8 mouse cellular contexts compared by ENCODE assay signal in the genomic region with DNA sequence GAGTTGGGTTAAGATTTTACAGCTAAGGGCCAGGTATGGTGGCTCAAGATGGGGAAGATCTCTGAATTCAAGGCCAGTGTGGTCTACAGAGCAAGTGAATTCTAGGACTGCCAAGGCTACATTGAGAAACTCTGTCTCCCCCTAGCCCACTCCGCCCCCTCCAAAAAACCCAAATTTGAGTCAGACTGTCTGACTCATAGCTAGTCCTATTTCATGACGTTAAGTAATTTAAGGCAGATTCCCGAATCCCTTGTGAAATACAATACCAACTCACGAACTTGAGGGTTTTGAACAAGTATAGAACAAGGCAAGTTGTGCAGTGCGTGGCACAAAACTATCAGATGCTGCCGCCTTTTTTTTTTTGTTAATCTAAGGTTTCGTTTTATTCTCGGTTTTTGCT. TPM values are rescaled to one million over a fixed set of nuclear protein-coding genes. Genes with fewer than 3 reads are reported as not detected.
A peak's percentile ranks its signal among the peaks of the same experiment; 100 is the strongest.
DNase-seq lines count a peak whose midpoint lies in the region; ATAC-seq and TF ChIP-seq lines count a peak whose summit lies in the region.

No protein-coding gene starts in this region.

- no peak overlapping the region for H3K27ac ChIP-seq in heart, embryonic 15.5 days
- no peak overlapping the region for H3K27ac ChIP-seq in hindbrain, embryonic 11.5 days (ENCODE audit: low read depth, low read length)
- no peak overlapping the region for H3K27ac ChIP-seq in midbrain, embryonic 12.5 days (replicated peaks)

- DNase-seq in heart, adult 11 months, result no peak
- no peak for DNase-seq in G1E (ENCODE audit: low spot score)
- DNase-seq in hindbrain, embryonic 11.5 days (ENCODE audit: low spot score), result no peak
- DNase-seq in left cerebral cortex, postnatal 14 days (ENCODE audit: low spot score in 2 of 2), result no peak
- no peak for DNase-seq in frontal cortex, adult 2 months (ENCODE audit: extremely low spot score in 1 of 2, low spot score in 1 of 2)

- no peak for TF ChIP-seq CTCF in G1E (IDR thresholded peaks at IDR 0.05; ENCODE audit: low read depth, low read length)

- H3K27me3 ChIP-seq in heart, embryonic 15.5 days, result no peaks in the 10 kb centered on the region
- peaks cover 9% of the 10 kb centered on the region for H3K27me3 ChIP-seq in G1E (ENCODE audit: insufficient read depth, low read length)
- H3K27me3 ChIP-seq in hindbrain, embryonic 11.5 days (ENCODE audit: control insufficient read depth, insufficient read depth, low read length), result no peaks in the 10 kb centered on the region; the same call in 1 of the 2 replicates
- 0 out of 2 replicates have a peak, but pooled peaks cover 3% of the 10 kb centered on the region for H3K27me3 ChIP-seq in midbrain, embryonic 12.5 days

- H3K4me1 ChIP-seq in heart, embryonic 15.5 days (replicated peaks), result peaks cover 12% of the 10 kb centered on the region
- H3K4me1 ChIP-seq in G1E (ENCODE audit: insufficient read depth, low read depth, low read length), result peaks cover 31% of the 10 kb centered on the region
- H3K4me1 ChIP-seq in hindbrain, embryonic 11.5 days (replicated peaks; ENCODE audit: control insufficient read depth, insufficient read depth, low read length), result no peaks in the 10 kb centered on the region; the same call in 1 of the 2 replicates
- H3K4me1 ChIP-seq in midbrain, embryonic 12.5 days, result peaks cover 13% of the 10 kb centered on the region

- peak overlapping the region; percentile 69 for H3K4me3 ChIP-seq in heart, embryonic 15.5 days
- peak overlapping the region; percentile 81 for H3K4me3 ChIP-seq in G1E (ENCODE audit: low read depth, low read length)
- peak overlapping the region; percentile 87 for H3K4me3 ChIP-seq in hindbrain, embryonic 11.5 days (ENCODE audit: low read depth, low read length)
- peak overlapping the region; percentile 87 for H3K4me3 ChIP-seq in midbrain, embryonic 12.5 days

- H3K4me2 ChIP-seq in heart, embryonic 15.5 days, result peak overlapping the region; percentile 76
- H3K4me2 ChIP-seq in hindbrain, embryonic 11.5 days (replicated peaks; ENCODE audit: low read depth, low read length), result peak overlapping the region; percentile 86
- peak overlapping the region; percentile 93 for H3K4me2 ChIP-seq in midbrain, embryonic 12.5 days (replicated peaks)

- H3K9me3 ChIP-seq in heart, embryonic 15.5 days (replicated peaks), result no peaks in the 10 kb centered on the region
- H3K9me3 ChIP-seq in G1E (replicated peaks), result no peaks in the 10 kb centered on the region
- H3K9me3 ChIP-seq in hindbrain, embryonic 11.5 days (ENCODE audit: control insufficient read depth, low read length), result no peaks in the 10 kb centered on the region
- H3K9me3 ChIP-seq in midbrain, embryonic 12.5 days, result no peaks in the 10 kb centered on the region

- ATAC-seq in heart, embryonic 15.5 days (replicated peaks; ENCODE audit: insufficient number of reproducible peaks, insufficient read depth, low FRiP score, low read depth), result no peak
- no peak for ATAC-seq in G1E (ENCODE audit: extremely low read depth, insufficient number of reproducible peaks, low FRiP score, poor library complexity, severe bottlenecking)
- ATAC-seq in hindbrain, embryonic 11.5 days (ENCODE audit: low FRiP score), result no peak
- ATAC-seq in midbrain, embryonic 12.5 days (ENCODE audit: low FRiP score, low read depth), result no peak
- ATAC-seq in frontal cortex, adult (ENCODE audit: low TSS enrichment), result no peak

- H3K9ac ChIP-seq in heart, embryonic 15.5 days, result no peak overlapping the region
- H3K9ac ChIP-seq in hindbrain, embryonic 11.5 days (ENCODE audit: low read depth, low read length), result no peak overlapping the region
- no peak overlapping the region for H3K9ac ChIP-seq in midbrain, embryonic 12.5 days (replicated peaks)

- 44% methylated on average over 8 of the region's 8 CpGs for WGBS in heart, embryonic 15.5 days
- WGBS in hindbrain, embryonic 11.5 days, result 49% methylated on average over 8 of the region's 8 CpGs
- WGBS in midbrain, embryonic 12.5 days, result 51% methylated on average over 8 of the region's 8 CpGs

- H3K36me3 ChIP-seq in heart, embryonic 15.5 days, result peaks cover 9% of the 10 kb centered on the region; the same call in 1 of the 2 replicates
- H3K36me3 ChIP-seq in G1E (replicated peaks), result peaks cover 30% of the 10 kb centered on the region
- H3K36me3 ChIP-seq in hindbrain, embryonic 11.5 days (ENCODE audit: control insufficient read depth, insufficient read depth, low read length), result no peaks in the 10 kb centered on the region
- H3K36me3 ChIP-seq in midbrain, embryonic 12.5 days, result peaks cover 6% of the 10 kb centered on the region

- intact Hi-C loops in left cerebral cortex, postnatal 14 days (cut with DNase I), result no loop called here

RNA-seq across cellular contexts. Expression of a gene that starts 0.6 kb away (rescaled TPM):
- polyA plus RNA-seq in heart, embryonic 15.5 days (2015; fragmentation: Nextera tagmentation; extraction: Ambion mirVana), result 65.5 and 74.2 TPM in 2 replicates
- total RNA-seq in G1E (2014; fragmentation: Nextera tagmentation), result 38.7 and 48.4 TPM in 2 replicates
- 58.4 and 62.3 TPM in 2 replicates for total RNA-seq in G1E (2017)
- 154 and 196 TPM in 2 replicates for polyA plus RNA-seq in G1E (2012)
- polyA plus RNA-seq in hindbrain, embryonic 11.5 days (2014; fragmentation: Nextera tagmentation; extraction: Ambion mirVana), result 47.3 and 48.8 TPM in 2 replicates
- 111 and 126 TPM in 2 replicates for polyA plus RNA-seq in midbrain, embryonic 12.5 days (2016; fragmentation: Nextera tagmentation; extraction: Ambion mirVana)
- total RNA-seq in left cerebral cortex, postnatal 14 days (2021), result 10 to 100 TPM; 87.6 to 90.0 TPM
- polyA plus RNA-seq in frontal cortex, adult 2 months (2012; rRNA removed), result 84.2 and 87.0 TPM in 2 replicates

RNA-seq across cellular contexts. Expression of a gene that starts 9.8 kb away (rescaled TPM):
- polyA plus RNA-seq in heart, embryonic 15.5 days (2015; fragmentation: Nextera tagmentation; extraction: Ambion mirVana), result not detected in 2 replicates
- total RNA-seq in G1E (2014; fragmentation: Nextera tagmentation), result not detected in 2 replicates
- total RNA-seq in G1E (2017), result 0.76 TPM in 1 of 2 replicates, not detected in the other
- polyA plus RNA-seq in G1E (2012), result not detected in 2 replicates
- not detected in 2 replicates for polyA plus RNA-seq in hindbrain, embryonic 11.5 days (2014; fragmentation: Nextera tagmentation; extraction: Ambion mirVana)
- not detected in 2 replicates for polyA plus RNA-seq in midbrain, embryonic 12.5 days (2016; fragmentation: Nextera tagmentation; extraction: Ambion mirVana)
- not detected for total RNA-seq in left cerebral cortex, postnatal 14 days (2021)
- polyA plus RNA-seq in frontal cortex, adult 2 months (2012; rRNA removed), result not detected in 2 replicates

RNA-seq across cellular contexts. Expression of a gene that starts 28.4 kb away (rescaled TPM):
- polyA plus RNA-seq in heart, embryonic 15.5 days (2015; fragmentation: Nextera tagmentation; extraction: Ambion mirVana), result 20.6 and 25.7 TPM in 2 replicates
- 113 and 120 TPM in 2 replicates for total RNA-seq in G1E (2014; fragmentation: Nextera tagmentation)
- 38.3 and 49.1 TPM in 2 replicates for total RNA-seq in G1E (2017)
- polyA plus RNA-seq in G1E (2012), result 51.3 and 52.6 TPM in 2 replicates
- 80.6 and 83.9 TPM in 2 replicates for polyA plus RNA-seq in hindbrain, embryonic 11.5 days (2014; fragmentation: Nextera tagmentation; extraction: Ambion mirVana)
- polyA plus RNA-seq in midbrain, embryonic 12.5 days (2016; fragmentation: Nextera tagmentation; extraction: Ambion mirVana), result 98.1 and 104 TPM in 2 replicates
- total RNA-seq in left cerebral cortex, postnatal 14 days (2021), result under 1 TPM; 0.17 to 0.31 TPM
- polyA plus RNA-seq in frontal cortex, adult 2 months (2012; rRNA removed), result 0.18 and 0.71 TPM in 2 replicates

RNA-seq across cellular contexts. Expression of a gene that starts 31.1 kb away (rescaled TPM):
- 25.6 and 35.2 TPM in 2 replicates for polyA plus RNA-seq in heart, embryonic 15.5 days (2015; fragmentation: Nextera tagmentation; extraction: Ambion mirVana)
- 35.6 and 38.5 TPM in 2 replicates for total RNA-seq in G1E (2014; fragmentation: Nextera tagmentation)
- total RNA-seq in G1E (2017), result 34.6 and 35.8 TPM in 2 replicates
- 25.8 and 31.9 TPM in 2 replicates for polyA plus RNA-seq in G1E (2012)
- 20.9 and 25.2 TPM in 2 replicates for polyA plus RNA-seq in hindbrain, embryonic 11.5 days (2014; fragmentation: Nextera tagmentation; extraction: Ambion mirVana)
- 36.1 and 42.1 TPM in 2 replicates for polyA plus RNA-seq in midbrain, embryonic 12.5 days (2016; fragmentation: Nextera tagmentation; extraction: Ambion mirVana)
- 10 to 100 TPM; 54.0 to 56.1 TPM for total RNA-seq in left cerebral cortex, postnatal 14 days (2021)
- polyA plus RNA-seq in frontal cortex, adult 2 months (2012; rRNA removed), result 45.3 and 50.3 TPM in 2 replicates

RNA-seq across cellular contexts. Expression of a gene that starts 41.4 kb away (rescaled TPM):
- polyA plus RNA-seq in heart, embryonic 15.5 days (2015; fragmentation: Nextera tagmentation; extraction: Ambion mirVana), result 1,708 and 1,946 TPM in 2 replicates
- 304 and 320 TPM in 2 replicates for total RNA-seq in G1E (2014; fragmentation: Nextera tagmentation)
- total RNA-seq in G1E (2017), result 108 and 129 TPM in 2 replicates
- 196 and 385 TPM in 2 replicates for polyA plus RNA-seq in G1E (2012)
- 474 and 485 TPM in 2 replicates for polyA plus RNA-seq in hindbrain, embryonic 11.5 days (2014; fragmentation: Nextera tagmentation; extraction: Ambion mirVana)
- 364 and 367 TPM in 2 replicates for polyA plus RNA-seq in midbrain, embryonic 12.5 days (2016; fragmentation: Nextera tagmentation; extraction: Ambion mirVana)
- total RNA-seq in left cerebral cortex, postnatal 14 days (2021), result 100 to 1,000 TPM; 590 to 620 TPM
- polyA plus RNA-seq in frontal cortex, adult 2 months (2012; rRNA removed), result 410 and 500 TPM in 2 replicates

Comparison
In these comparisons a context has a peak if more than half of its experiments do, and no peak if none do; other contexts are left out.
1. RNA of a gene that starts 28.4 kb away (polyA plus RNA-seq): 98.1 to 104 TPM in midbrain, embryonic 12.5 days, 80.6 to 83.9 TPM in hindbrain, embryonic 11.5 days, 51.3 to 52.6 TPM in G1E and 20.6 to 25.7 TPM in heart, embryonic 15.5 days; 0.18 to 0.71 TPM in frontal cortex, adult 2 months; every median in the first group is over 10 times any median in the second.
2. Peak in every context shown above with its lines, with median percentiles within 50 percentile points of each other: H3K4me2 ChIP-seq and H3K4me3 ChIP-seq.